Mouse (Mus musculus) kidney, postnatal 14 days (tissue): ENCODE data around the gene Dnajc7.
"Not testable (repeated sequence)": the region's sequence is repeated elsewhere in the genome, so short reads cannot be mapped to it uniquely, and the experiment has no call there.

Experiments used
- DNase-seq: peaks from one replicate; pipeline ENCODE4 v3.0.0; 2022; ENCODE audit warnings: mixed read lengths

Gene Dnajc7

GRCm38 (mm10) chr11:100613241-100613640 lies 6.7 kb downstream of the Dnajc7 start:
- peak; percentile 30 for DNase-seq

- no peak for DNase-seq
Measured at GRCm38 (mm10) chr11:100611627-100612026, 8.3 kb downstream of the Dnajc7 start.

GRCm38 (mm10) chr11:100609997-100610680 lies 9.8 kb downstream of the Dnajc7 start:
- peak; percentile 56 for DNase-seq

- DNase-seq, result no peak
Measured at GRCm38 (mm10) chr11:100609355-100609996, 10.5 kb downstream of the Dnajc7 start.

- peak; percentile 21 for DNase-seq
Measured at GRCm38 (mm10) chr11:100608796-100609195, 11.2 kb downstream of the Dnajc7 start.

GRCm38 (mm10) chr11:100607121-100607520 lies 12.8 kb downstream of the Dnajc7 start:
- DNase-seq, result no peak

- no peak for DNase-seq
Measured at GRCm38 (mm10) chr11:100605451-100605850, 14.5 kb downstream of the Dnajc7 start.

- no peak for DNase-seq
Measured at GRCm38 (mm10) chr11:100604321-100605005, 15.5 kb downstream of the Dnajc7 start.

- DNase-seq, result no peak
Measured at GRCm38 (mm10) chr11:100603813-100604212, 16.2 kb downstream of the Dnajc7 start.

GRCm38 (mm10) chr11:100603155-100603554 lies 16.8 kb downstream of the Dnajc7 start:
- no peak for DNase-seq

GRCm38 (mm10) chr11:100601372-100601771 lies 18.6 kb downstream of the Dnajc7 start:
- DNase-seq, result no peak

- DNase-seq, result no peak
Measured at GRCm38 (mm10) chr11:100598074-100598473, 21.9 kb downstream of the Dnajc7 start.

GRCm38 (mm10) chr11:100595533-100595932 lies 24.4 kb downstream of the Dnajc7 start:
- no peak for DNase-seq

GRCm38 (mm10) chr11:100594608-100595007 lies 25.4 kb downstream of the Dnajc7 start:
- no peak for DNase-seq

GRCm38 (mm10) chr11:100592346-100593046 lies 27.5 kb downstream of the Dnajc7 start:
- DNase-seq, result no peak

- no peak for DNase-seq
Measured at GRCm38 (mm10) chr11:100588462-100588861, 31.5 kb downstream of the Dnajc7 start.

- no peak for DNase-seq
Measured at GRCm38 (mm10) chr11:100585148-100585547, 34.8 kb downstream of the Dnajc7 start.

GRCm38 (mm10) chr11:100584561-100584961 lies 35.4 kb downstream of the Dnajc7 start:
- DNase-seq, result no peak

GRCm38 (mm10) chr11:100582836-100583235 lies 37.1 kb downstream of the Dnajc7 start:
- no peak for DNase-seq

GRCm38 (mm10) chr11:100582413-100582812 lies 37.6 kb downstream of the Dnajc7 start:
- DNase-seq, result not testable (repeated sequence)

- DNase-seq, result no peak
Measured at GRCm38 (mm10) chr11:100581756-100582155, 38.2 kb downstream of the Dnajc7 start.

- no peak for DNase-seq
Measured at GRCm38 (mm10) chr11:100580275-100580674, 39.7 kb downstream of the Dnajc7 start.

- no peak for DNase-seq
Measured at GRCm38 (mm10) chr11:100579116-100579799, 40.7 kb downstream of the Dnajc7 start.
